Mouse (Mus musculus) mature B cell (primary cell): ENCODE data around the gene Hnrnpll.

ENCODE experiments used
- in situ Hi-C: fragments of 300-500 bp; cut with MboI; formaldehyde crosslinking; loops from 2 replicates; pipeline ENCODE4 v1.14.3; 2019

Hnrnpll gene

DNA sequence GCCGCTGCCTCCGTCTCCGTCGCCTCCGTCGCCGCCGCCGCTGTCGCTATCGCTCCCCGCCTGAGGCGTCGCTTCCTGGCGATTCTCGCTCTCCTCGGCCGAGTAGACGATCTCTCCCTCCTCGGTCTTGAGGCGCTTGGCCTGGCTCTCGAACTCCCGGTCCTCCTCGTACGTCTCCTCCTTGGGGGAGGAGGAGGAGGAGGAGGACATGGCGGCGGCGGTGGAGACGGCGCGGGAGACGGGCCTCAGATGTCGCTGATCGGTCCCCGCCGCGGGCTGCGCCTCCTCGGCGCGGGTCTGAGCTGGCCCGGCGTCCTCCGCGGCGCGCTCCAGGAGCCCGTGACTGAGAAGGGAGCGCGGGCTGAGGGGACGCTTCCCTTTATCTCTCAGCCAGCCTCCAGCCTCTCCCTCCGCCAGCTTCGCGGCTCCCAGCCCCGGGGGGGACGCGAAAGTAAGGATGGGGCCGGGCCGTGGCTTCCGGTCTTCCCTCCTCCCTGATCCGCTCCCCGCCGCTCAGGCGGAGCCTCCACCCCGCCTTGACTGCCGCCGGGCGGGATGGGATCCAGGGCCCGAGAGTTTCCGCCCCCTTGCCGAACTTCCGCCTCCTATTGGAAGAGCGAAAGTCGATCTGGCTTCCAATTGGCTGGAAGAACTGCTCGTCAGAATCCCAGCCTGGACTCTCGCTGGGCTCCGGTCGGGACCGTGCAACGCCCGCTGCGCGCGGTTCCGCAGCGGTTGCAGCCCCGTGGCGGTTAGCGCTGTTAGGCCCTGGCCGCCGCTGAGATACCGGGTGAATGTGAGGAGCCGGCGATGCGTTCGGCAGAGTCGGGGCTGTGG lies at the start of gene Hnrnpll:
TSS of gene Hnrnpll (minus strand) at position 552 of the 837 bp plus-strand sequence.
- in situ Hi-C loops, result loop anchor here (10.0 kb wide), 1 partner anchor 113 kb away; no protein-coding TSS in a partner anchor

- in situ Hi-C loops, result no loop called here
These were observed 43.3 kb upstream of the Hnrnpll start for GRCm38 (mm10) chr17:80105348-80105978.

DNA sequence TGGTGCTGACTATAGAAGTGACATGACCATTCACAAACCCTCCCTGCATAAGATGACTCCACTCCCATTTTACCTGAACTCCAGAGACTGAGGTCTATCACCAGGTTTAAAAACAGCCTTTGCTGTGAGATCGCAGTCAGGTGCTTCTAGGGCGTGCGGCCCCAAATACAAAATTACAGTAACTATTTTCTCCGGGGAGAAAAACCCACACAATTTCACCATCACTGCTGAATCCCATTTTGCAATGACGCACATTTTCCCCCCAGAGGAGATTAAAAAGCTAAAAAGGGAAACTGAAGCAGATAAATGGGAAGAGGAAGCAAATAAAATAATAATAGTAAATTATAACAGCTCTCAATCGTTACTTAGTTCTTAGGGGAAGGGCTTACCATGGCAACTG lies 37.7 kb upstream of the Hnrnpll start:
- in situ Hi-C loops, result no loop called here

- in situ Hi-C loops, result no loop called here
These were observed 35.1 kb upstream of the Hnrnpll start for GRCm38 (mm10) chr17:80097221-80097620.

- in situ Hi-C loops, result no loop called here
These were observed 34.6 kb upstream of the Hnrnpll start for GRCm38 (mm10) chr17:80096720-80097114.

- in situ Hi-C loops, result no loop called here
These were observed 34.0 kb upstream of the Hnrnpll start for GRCm38 (mm10) chr17:80096043-80096719.

- in situ Hi-C loops, result no loop called here
These were observed 33.2 kb upstream of the Hnrnpll start for GRCm38 (mm10) chr17:80095254-80095899.

GRCm38 (mm10) chr17:80091879-80092549 lies 29.9 kb upstream of the Hnrnpll start:
- in situ Hi-C loops, result no loop called here

GRCm38 (mm10) chr17:80090551-80090950 lies 28.4 kb upstream of the Hnrnpll start:
- in situ Hi-C loops, result no loop called here

DNA sequence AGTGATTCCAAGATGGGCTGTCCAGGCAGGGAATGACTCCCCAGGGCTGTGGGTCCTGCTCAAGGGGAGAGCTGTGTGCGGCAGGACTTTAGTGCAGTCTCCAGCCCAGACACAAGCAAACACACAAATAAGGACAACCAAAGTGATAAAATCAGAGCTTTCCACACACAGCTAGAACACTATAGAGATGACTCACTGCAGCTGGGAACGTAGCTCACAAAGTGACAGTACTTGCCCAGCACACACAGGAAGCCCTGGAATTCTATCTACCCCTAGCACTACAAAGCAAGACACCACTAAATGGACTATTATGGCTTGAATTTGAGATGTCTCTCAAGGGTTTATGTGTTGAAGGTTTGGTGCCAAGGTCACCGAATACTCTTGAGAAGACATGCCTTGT lies 26.0 kb upstream of the Hnrnpll start:
- in situ Hi-C loops, result no loop called here

DNA sequence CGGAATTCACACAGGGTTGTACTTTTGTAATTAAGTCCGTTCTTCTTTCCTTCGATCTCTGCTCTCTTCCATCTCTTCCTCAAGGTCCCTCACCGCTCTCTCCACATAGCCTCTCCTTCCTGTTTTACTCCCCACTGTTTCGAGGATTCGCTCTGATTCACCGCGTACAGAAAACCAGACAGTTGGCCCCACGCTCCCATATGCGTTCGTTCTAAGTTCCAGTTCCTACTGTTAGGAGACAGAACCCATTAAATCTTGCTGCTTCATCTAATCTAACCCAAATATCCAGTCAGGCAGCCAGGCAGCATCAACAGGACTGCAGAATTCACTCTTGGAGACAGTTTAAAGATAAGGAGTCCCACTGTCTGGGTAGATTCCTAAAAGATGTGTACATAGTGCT lies 24.5 kb upstream of the Hnrnpll start:
- in situ Hi-C loops, result no loop called here

- in situ Hi-C loops, result no loop called here
These were observed 22.3 kb upstream of the Hnrnpll start for GRCm38 (mm10) chr17:80084424-80084823.

- in situ Hi-C loops, result no loop called here
These were observed 21.1 kb upstream of the Hnrnpll start for GRCm38 (mm10) chr17:80083223-80083622.

DNA sequence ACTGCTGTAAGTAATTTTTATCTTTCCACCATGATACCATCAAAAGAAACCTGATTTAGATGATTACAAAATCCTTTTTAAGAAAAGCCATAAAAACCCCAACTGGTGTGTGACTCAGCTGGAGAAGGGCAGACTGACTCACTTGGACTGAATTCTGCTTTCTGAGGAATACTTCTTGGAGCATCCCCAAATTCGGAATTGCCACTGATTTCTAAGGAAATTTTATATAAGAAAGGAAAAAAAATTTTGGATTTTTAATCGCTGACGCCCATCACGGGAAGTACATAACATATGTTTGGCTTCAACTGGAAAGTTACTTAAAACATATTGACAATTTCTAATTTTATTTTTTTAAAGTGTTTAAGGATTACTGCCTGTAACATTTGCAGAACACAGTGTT lies 16.6 kb upstream of the Hnrnpll start:
- in situ Hi-C loops, result no loop called here

GRCm38 (mm10) chr17:80067257-80067656 lies 5.1 kb upstream of the Hnrnpll start:
- in situ Hi-C loops, result loop anchor here (10.0 kb wide), 1 partner anchor 108 kb away; no protein-coding TSS in a partner anchor

- in situ Hi-C loops, result loop anchor here (10.0 kb wide), 1 partner anchor 111 kb away; no protein-coding TSS in a partner anchor
These were observed 1.8 kb upstream of the Hnrnpll start for GRCm38 (mm10) chr17:80063840-80064495.

DNA sequence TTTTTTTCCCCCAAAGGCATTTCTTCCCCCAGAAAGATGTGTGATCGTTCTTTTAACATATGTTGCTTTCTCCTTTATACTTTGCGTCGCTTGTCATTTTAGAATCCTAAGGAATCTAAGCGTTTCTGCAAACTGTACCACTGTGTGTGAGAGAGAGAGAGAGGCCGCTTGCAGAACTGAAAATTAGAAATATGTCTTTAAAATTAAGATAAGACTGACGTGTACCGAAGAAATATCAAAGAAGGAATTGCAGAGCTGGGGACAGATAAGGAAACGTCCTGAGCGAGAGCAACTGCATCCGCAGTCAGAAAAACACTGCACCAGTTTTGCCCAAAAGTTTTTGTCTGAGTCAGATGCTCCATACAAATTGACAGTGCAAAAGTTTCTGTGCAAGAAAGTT lies 1.3 kb upstream of the Hnrnpll start:
- in situ Hi-C loops, result loop anchor here (10.0 kb wide), 1 partner anchor 111 kb away; no protein-coding TSS in a partner anchor

DNA sequence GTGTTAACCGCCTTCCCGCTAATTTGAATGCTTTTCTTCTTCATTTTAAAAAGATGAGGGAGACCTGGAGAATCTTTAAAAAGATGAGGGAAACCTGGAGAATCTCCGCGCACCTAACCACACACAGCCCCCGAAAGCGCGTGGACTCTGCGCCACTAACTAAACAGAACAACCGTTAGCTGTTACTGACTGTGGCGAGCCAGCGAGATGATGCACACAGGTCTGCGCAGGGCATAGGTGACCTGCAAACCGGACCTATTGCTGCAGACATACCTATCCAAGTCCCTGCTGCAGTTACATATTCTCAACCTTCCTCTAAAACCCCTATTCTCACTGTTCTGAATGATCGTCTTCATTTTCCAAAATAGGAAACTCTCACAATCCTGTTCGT lies 481 bp upstream of the Hnrnpll start:
- in situ Hi-C loops, result loop anchor here (10.0 kb wide), 1 partner anchor 112 kb away; no protein-coding TSS in a partner anchor

DNA sequence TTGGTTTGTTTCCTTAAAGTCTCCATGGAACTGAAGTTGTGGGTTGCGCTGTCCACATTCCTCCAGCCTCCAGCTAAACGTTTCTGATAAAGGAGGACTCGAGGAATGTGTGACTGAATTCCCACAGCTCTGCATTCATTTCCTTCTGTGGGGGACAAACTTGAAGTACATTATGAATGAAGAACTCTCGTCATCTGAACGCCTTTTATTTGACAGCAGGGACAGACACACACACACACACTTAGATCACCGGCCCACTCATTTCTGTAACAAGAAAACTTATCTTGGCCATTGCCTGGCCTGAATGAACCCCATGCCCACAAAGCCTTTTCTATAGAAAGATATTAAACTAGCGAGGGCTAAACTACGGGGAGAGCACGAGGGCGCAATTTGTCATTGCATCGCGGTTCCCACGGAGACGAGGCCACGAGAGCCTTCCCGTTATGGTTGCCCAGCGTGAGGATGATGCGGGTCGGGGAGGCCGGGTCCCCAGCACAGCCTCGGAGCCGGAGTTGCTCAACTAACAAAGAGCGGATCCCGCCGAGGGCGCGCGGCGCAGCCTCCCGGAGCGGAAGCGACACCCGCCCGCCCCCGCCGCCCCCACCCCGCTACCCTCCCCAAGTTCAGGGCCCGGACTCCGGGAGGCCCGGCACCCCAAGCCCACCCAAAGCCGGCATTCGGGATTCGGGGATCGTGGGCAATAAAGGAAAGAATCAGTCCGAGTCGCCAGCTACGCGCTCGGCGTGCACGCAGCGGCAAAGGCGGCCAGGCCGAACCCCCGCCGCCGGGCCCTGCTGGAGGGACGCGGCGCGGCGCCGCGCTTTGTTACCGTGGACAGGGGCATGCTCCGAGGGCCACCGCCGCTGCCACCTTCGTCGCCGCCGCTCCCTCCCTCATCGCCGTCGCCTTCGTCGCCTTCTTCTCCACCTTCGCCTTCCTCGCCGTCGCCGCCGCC lies 1.0 kb downstream of the Hnrnpll start:
- in situ Hi-C loops, result loop anchor here (10.0 kb wide), 1 partner anchor 114 kb away; no protein-coding TSS in a partner anchor
